Mouse (Mus musculus): ENCODE data around the gene Farp1. TPM values are rescaled to one million over a fixed set of nuclear protein-coding genes. Genes with fewer than 3 reads are reported as not detected.
"Not testable (repeated sequence)": the region's sequence is repeated elsewhere in the genome, so short reads cannot be mapped to it uniquely, and the experiment has no call there.

Gene Farp1
- total RNA-seq, 2 experiments from 2014 or later: not detected

DNA sequence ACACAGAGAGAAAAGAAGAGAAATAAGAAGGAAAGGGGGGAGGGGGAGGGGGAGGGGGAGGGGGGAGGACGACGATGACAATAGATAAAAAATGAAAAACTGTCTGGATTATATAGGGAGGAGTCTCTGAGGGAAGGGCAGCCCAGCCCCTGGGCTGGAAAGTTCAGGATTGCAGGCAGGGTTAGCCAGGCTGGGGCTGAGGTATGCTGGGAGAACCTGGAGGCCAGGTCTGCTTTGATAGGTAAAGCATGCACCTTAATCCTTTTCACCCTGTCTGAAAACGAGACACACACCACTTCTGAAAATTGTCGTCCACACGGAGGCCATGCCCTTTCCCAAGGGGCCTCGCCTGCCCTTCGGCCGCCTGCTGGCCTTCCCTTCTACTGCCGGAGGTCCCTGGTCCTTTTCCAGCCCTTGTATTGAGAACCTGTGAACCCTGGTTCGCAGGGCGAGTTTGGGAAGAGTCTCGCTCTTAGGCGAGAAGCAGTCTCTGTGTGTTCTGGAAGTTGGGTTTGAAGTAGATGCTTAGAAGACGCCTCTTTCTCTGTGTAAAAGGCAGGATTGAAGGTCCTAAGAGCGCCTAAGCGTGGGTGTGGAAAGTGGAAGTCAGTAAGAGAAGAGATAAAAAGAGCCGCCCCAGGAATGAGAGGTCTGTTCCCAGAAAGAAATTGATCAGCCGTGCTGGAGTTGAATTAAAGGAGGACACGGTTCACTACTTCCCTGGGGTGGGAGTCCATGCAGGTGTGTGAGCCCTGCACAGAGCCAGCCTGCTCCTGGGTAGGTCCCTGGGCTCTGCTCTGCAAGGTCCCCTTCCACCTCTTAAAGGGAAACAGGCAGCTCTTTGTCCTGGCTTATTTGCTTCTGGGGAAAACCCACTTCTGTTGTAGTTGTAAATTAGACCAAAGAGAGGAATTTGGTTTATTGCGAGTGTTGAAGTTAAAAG is 94.1 kb downstream of the Farp1 start:
- ATAC-seq (replicated peaks; ENCODE audit: low FRiP score, poor library complexity, severe bottlenecking): no peak

DNA sequence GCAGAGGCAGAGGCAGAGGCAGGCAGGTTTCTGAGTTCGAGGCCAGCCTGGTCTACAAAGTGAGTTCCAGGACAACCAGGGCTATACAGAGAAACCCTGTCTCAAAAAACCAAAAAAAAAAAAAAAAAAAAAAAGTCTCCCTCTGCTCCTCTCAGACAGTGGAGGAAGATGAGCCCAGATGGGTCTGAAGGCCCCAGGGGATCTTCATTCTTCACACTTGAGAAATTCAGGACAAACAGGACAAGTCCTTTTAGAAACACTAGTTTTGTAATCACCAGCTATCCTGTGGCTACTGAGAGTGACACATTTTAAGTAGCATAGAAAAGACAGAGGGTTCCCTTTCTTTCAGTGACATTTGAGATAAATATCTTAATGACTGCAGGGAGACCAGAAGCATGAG is 95.4 kb downstream of the Farp1 start:
- not testable (repeated sequence) for ATAC-seq (replicated peaks; ENCODE audit: low FRiP score, poor library complexity, severe bottlenecking)

DNA sequence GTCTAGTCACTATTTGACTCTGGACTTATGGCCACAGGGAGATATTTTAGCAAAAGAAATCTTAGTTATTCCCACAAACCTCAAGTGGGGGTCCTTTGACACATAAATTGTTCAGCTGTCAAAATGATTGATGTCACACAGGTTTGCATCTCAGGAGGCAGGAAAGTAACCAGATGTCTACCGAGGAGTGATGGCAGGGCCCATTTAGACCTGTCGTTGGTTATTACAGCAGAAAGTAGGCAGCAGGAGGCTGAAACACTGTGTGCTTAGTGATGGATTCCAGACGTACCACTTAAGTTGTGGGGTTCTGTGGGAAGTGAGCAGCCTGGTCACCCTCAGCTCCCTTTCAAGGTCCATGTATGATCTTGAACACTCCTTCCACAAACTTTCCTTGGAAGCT is 99.4 kb downstream of the Farp1 start:
- no peak for ATAC-seq (replicated peaks; ENCODE audit: low FRiP score, poor library complexity, severe bottlenecking)

DNA sequence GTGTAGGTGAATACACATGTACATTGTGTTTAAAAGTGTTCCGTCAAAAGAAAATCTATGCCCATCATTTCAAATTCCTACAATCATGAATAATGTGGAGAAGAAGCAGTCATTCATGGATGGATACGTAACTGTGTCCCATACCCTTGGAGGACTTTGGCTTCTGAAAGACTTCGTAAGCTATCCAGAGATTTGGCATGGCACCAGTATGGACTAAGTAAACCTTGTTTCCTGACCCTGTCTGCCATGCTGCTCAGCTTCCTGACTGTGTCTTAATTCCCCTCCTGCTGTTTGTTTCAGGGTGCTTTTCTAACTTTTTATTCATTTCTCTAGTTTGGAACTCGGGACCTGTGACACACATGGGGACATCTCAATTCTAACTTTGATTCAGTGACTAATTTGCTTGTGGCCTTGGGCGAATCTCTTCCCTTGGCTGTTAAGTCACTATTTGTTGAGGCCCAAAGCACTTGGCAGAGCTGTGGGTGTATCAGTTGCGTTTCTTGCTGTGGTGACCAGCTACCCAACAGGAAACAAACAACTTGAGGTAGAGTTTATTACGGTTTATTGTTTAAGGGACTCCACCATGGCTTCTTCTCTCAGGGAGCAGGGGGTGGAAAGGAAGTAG is 108.9 kb downstream of the Farp1 start:
- no peak for ATAC-seq (replicated peaks; ENCODE audit: low FRiP score, poor library complexity, severe bottlenecking)

DNA sequence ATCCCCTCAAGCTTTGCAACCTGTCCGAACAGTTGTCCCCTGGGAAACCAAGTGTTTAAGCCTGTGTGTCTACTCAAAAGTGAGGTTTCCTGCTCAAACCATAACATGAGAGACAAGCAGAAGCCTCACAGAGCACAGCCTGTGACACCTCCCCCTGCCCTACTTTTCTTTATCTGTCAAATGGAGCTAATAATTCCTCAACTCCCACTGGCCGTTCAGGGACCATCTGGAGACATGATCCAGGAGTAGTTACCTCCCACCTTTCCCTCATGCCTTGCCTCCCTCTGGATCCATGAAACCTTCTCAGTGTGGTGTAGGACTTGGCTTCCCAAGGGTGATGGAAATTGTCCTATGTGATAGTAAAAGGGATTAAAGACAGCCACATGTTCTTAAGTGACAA is 109.5 kb downstream of the Farp1 start:
- ATAC-seq (replicated peaks; ENCODE audit: low FRiP score, poor library complexity, severe bottlenecking): no peak

DNA sequence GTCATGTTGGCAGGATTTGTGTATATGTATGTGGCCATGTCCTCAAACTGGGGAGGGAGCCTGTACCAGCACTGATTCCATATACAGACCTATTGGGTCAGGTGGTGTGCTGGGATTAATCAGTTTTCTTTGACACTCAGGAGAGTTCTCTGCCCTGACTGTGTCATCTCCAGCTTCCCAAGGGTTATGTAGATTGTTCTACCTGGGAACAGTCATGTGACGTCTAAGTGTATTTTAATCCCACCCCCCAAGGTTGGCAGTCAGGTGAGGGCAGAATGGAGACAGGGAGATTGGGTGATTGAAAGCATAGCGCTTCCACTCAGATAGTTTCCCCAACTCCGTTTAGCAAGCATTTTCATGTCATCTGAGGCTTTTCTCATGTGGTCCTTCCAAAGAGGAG is 110.3 kb downstream of the Farp1 start:
- ATAC-seq (replicated peaks; ENCODE audit: low FRiP score, poor library complexity, severe bottlenecking): no peak

DNA sequence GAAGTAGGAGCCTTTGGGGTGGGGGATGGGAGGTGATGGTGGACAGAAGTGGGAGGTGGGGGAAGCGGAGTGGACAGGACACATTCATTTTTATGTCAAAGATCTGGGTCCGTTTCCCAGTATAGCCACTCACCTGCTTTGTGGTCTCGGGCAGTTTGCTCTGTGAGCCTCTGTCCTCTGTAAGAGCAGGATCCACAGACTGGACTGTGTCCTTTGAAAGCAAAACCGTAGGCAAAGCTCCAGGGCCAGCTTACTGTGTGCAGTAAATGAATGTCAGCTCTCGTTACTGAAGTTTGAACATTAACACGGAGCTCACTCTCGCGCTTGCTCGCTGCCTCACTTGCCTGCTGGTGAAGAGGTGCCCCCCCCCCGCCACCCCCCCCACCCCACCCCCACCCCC is 110.7 kb downstream of the Farp1 start:
- no peak for ATAC-seq (replicated peaks; ENCODE audit: low FRiP score, poor library complexity, severe bottlenecking)

DNA sequence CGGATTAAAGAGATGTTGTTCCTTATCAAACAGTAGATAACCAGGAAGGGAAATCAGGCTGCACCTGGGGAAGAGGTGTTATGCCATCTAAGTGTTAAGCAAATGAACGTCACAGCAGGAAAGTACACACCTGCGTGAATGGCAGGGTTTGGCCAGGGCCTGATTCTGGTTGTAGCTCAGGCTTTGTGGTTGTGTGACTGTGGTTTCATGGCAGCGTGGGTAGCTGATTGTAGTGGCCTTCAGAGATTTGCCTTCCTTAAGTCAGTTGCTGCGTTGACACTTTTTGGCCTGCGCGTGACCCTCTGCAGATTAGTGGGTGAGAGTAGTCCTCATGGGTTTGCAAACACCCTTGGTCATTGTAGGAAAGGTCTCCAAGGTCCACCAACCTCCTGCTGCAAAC is 111.2 kb downstream of the Farp1 start:
- ATAC-seq (replicated peaks; ENCODE audit: low FRiP score, poor library complexity, severe bottlenecking): no peak

DNA sequence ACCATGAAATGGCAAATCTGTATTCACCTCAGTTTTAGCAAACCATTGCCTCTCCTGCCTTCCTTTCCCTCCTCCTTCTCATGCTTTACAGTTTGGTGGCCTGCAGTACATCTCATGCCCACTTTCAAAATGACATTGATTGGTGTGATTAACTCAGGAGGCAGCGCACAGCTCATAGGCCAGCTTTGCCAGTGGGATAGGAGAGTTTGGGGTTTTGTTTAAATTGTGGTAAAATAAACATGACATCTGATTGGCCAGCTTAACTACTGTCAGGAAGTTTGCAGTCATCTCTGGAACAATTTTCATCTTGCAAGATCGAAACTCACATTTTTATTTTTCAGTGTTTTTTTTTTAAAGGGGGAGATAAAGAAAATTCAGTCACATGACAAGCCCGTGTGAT is 112.0 kb downstream of the Farp1 start:
- no peak for ATAC-seq (replicated peaks; ENCODE audit: low FRiP score, poor library complexity, severe bottlenecking)

DNA sequence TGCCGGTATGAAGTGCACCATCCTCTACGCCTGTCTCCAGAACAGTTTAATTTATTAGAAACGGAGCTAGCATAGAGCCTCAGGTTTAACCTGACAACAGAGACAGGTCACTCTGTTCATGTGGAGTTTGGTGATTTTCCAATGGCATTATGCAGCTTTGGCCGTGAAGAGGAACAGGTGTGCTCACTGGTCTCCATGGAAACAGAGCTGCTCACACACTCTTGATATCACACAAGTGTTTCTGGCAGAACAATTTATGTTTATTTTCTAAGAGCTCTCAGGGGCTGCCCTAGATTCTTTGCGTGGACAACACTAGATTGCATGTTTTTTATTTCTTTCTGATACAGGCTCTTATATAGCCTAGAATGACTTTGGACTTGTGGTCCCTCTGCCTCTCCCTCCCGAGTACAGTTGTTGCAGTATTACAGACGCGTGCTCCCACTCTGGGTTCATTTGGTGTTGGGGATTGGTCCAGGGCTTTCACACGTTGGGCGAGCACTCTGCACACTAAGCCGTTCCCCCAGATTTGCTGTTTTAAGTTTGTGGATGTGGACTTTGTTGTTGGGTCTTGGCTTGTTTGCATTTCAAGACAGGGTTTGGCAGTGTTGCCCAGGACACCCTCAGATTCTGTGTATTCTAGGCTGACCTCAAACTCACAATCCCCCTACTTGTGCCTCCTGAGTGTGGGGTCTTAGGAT is 113.2 kb downstream of the Farp1 start:
- no peak for ATAC-seq (replicated peaks; ENCODE audit: low FRiP score, poor library complexity, severe bottlenecking)

DNA sequence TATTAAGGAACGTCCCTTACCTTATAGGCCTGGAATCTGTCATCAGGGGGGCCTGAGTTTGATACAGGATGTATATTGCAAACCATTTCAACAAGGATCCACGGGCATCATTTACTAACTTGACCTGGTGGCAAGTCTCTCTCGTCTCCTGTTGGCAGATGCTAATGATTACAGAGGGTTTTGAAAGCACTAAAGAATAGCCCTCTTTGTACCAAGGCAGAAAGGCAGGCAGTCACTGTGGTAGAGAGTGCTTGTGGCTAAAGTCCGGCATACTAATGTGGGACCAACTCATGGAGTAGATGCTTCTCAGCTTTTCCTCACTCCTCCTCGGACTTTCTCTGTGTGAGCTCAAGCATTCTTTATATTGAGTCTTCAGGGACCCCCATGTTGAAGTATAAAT is 115.0 kb downstream of the Farp1 start:
- no peak for ATAC-seq (replicated peaks; ENCODE audit: low FRiP score, poor library complexity, severe bottlenecking)

DNA sequence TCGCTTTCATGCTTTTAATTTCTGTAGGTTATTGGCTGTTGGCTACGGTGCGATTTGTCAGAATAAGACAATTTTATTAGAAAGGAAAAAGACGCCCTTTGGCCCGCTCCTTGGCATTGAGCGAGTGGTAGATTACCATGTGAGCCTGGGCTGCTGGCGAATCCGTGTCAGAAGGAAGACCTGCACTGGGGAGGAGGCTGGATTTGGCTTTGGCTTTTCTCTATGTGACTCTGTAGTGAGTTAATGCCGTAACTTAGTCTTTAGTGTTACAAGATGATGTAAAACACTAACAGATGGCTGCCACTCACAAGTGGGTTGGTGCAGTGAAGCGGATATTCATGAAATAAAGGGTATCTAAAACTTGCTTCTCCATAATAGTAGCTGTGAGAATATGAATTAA is 116.8 kb downstream of the Farp1 start:
- no peak for ATAC-seq (replicated peaks; ENCODE audit: low FRiP score, poor library complexity, severe bottlenecking)

DNA sequence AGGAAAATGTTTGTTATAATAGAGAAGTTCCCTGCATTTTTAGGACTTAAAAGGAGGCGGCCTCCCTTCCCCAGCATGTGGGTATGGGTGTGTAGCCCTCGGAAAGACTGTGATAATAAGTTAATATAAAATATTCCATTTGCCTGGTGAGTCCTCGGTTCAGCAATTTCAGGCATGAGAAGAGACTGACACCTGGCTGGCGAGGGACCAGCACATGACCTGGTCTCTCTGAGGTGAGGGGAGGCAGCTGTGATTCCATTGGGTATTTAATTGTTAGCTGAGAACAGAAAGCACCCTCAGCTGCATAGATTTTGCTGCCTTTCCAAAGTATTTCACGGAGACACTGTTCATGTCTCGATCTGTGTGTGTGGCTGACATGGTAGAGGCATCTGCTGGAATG is 117.8 kb downstream of the Farp1 start:
- no peak for ATAC-seq (replicated peaks; ENCODE audit: low FRiP score, poor library complexity, severe bottlenecking)

DNA sequence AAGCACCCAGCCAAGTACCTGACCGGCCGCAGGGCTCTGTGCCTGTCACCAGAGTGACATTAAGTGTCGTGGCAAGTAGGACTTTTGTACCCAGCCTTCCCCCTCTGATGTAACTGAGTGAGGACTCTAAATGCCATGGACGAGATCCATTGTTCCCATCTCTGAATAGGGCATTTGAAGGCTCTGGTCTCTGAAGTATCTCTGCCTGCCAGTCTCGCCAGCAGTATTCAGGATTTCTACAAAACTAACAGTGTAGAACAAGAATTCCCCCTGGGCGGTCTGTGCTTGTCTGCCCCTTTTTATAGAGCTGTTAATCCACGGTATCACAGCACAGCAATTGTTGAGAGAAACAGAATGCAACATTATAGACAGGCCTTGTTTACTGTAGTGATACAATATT is 118.3 kb downstream of the Farp1 start:
- no peak for ATAC-seq (replicated peaks; ENCODE audit: low FRiP score, poor library complexity, severe bottlenecking)

DNA sequence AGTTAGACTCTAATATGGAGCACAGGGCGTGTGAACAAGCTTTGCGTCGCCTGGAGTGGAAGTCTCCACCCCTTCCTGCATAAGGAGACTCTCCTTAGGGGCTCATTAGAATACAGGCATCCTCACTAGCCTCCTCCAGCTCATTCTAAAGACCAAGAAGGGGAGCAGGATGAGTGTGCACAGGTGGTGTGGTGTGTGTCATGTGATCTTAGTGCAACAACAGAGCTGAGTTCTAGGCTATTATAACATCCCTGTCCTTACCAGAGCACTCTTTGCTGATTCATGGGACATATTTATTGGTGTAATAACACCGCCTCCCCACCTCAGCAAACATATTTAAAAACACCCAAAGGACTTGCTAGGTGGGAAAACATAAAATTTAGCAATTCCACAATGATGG is 120.2 kb downstream of the Farp1 start:
- no peak for ATAC-seq (replicated peaks; ENCODE audit: low FRiP score, poor library complexity, severe bottlenecking)

DNA sequence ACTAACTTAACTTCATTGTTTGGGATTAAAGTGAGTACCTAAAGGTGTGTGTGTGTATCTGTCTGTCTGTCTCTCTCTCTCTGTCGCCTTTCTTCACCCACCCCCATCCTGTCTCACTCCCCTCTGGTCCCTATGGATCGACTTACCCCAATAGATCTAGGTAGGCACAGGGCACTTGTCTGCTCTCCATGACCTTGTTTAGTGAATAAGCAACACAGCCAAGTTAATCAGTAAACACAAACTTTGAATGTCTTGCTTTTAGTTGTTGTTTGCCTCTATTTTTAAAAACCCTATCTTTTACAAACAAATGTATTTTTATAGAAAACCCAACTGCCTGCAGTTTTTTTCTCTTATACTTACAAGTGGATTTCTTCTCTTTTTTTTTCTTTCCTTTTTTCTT is 123.6 kb downstream of the Farp1 start:
- ATAC-seq (replicated peaks; ENCODE audit: low FRiP score, poor library complexity, severe bottlenecking): no peak

DNA sequence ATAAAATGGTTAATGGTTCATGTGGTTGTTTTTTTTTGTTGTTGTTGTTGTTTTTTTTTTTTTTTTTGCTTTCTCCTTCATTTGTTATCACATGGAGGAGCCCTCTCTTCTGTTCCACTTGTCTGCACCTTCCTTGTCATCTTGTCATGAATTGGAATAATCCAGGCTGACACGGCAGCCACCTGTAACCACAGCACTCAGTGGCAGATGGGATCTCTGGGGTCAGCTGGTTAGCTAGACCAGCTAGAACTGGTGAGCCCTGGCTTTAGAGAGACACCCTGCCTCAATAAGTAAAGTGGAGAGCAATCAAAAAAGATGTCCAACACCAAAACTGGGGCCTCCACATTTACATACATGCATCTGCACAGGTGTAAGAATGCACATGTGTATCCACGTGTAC is 127.8 kb downstream of the Farp1 start:
- ATAC-seq (replicated peaks; ENCODE audit: low FRiP score, poor library complexity, severe bottlenecking): no peak

DNA sequence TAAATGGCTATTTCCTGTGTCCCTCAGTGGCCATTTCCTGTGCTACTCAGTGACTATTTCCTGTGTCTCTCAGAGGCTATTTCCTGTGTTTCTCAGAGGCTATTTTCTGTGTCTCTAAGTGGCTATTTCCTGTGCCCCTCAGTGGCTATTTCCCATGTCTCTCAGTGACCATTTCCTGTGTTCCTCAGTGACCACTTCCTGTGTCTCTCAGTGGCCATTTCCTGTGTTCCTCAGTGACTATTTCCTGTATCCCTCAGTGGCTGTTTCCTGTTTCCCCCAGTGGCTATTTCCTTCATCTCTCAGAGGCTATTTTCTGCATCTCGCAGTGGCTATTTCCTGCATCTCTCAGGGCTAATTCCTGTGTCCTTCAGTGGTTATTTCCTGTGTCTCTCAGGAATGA is 129.9 kb downstream of the Farp1 start:
- no peak for ATAC-seq (replicated peaks; ENCODE audit: low FRiP score, poor library complexity, severe bottlenecking)

DNA sequence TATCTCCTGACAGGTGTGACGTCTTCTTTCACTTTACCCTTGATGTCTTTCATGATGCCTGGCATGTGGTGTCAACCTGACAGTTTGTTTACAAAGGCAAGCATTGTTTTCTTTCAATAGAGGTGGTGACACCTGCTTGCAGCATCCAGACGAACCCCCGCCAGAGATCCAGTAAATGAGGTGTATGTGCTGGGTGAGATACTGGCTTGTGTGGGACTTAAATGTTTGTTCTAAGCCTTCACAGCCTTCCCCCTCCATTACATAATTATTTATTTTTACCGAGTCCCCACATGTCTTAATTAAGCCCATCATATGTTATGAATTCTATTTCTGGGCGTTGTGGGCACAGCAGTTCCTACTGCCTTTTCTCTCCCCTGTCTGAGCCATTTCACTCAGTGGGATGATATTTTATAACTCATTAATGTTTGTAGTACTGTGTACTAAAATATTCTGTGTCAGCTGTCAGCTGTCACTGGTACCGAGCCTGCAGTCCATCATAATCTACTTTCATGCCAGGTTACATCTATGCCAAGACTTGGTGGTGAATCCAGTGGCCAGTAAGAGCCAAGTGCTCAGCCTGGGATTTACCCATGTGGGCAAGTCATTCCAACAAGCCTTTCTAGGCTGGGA is 130.5 kb downstream of the Farp1 start:
- no peak for ATAC-seq (replicated peaks; ENCODE audit: low FRiP score, poor library complexity, severe bottlenecking)

DNA sequence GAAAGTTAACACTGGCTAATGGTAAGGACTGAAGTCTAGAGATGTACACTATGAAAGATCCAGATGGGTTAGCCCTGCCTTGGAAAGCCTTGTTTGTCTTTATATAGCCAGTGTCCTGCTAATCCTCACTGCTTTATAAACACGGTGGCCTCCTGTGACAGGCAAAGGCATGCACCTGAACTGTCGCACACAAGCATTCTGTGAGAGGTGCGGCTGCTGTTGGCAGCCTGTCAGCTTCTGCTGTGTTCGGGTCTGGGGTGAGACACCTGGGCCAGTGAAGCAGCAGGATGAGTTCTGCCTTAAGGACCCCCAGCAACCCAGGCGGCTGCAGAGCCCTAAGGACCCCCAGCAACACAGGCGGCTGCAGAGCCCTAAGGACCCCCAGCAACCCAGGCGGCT is 131.0 kb downstream of the Farp1 start:
- no peak for ATAC-seq (replicated peaks; ENCODE audit: low FRiP score, poor library complexity, severe bottlenecking)
